Mouse (Mus musculus) erythroblast, adult 5-6 weeks (primary cell): ENCODE results near the gene Jmjd8. TPM values are rescaled to one million over a fixed set of nuclear protein-coding genes. Genes with fewer than 3 reads are reported as not detected.
A peak's percentile ranks its signal among the peaks of the same experiment; 100 is the strongest.
"Not testable (repeated sequence)": the region's sequence is repeated elsewhere in the genome, so short reads cannot be mapped to it uniquely, and the experiment has no call there.

Experiments used
- ATAC-seq: replicated peaks from 2 replicates; pipeline ENCODE4 v1.8.0; 2016; ENCODE audit warnings: moderate number of reproducible peaks, mild to moderate bottlenecking, moderate TSS enrichment, inconsistent platforms; ENCODE audit not compliant: poor library complexity, low FRiP score, severe bottlenecking
- total RNA-seq, 2 experiments: library from RNA; stranded (forward) in 1 of 2; stranded (reverse) in 1 of 2; fragments of 150-400 nt in 1 of 2; fragments of 200-764, 138-1000 nt in 1 of 2; gene quantifications; 2 replicates each; pipeline versions ENCODE4 v1.2.3 to v1.2.4; 2015 to 2017; ENCODE audit warnings: low replicate concordance in 2 of 2

The Jmjd8 gene
- total RNA-seq, 2 experiments from 2014 or later, result 2.1 to 6.7 TPM

DNA sequence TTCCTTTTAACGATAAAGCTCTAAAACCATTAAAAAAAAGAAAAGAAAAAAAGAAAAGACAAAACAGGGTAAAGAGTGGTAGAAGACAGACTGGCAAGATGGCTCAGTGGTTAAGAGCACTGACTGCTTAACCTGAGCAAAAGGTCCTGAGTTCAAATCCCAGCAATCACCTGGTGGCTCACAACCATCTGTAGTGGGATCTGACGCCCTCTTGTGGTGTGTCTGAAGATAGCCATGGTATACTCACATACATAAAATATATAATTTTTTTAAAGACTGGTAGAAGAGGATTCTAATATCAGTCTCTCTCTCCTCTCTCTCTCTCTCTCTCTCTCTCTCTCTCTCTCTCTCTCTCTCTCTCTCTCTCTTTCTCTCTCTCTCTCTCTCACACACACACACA is 21.2 kb upstream of the Jmjd8 start:
- not testable (repeated sequence) for ATAC-seq

DNA sequence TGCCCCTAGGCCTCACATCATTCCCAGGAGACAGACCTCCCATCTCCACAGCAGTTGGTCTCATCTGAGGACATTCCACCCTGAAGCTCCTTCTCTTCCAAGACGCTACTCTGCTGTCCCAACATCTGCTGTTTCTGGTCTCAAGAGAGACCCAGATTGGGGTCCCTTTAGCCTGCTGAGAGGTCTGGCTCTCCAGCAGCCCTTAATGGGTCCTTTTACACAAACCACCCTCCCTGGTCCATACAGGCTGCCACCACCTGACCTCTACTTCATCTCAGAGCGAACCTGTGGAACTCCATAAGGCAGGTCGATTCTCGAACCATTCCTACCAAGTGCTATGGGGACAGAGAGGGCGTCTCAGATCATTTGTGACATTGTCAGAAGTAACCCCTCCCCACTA is 20.6 kb upstream of the Jmjd8 start:
- ATAC-seq, result no peak

DNA sequence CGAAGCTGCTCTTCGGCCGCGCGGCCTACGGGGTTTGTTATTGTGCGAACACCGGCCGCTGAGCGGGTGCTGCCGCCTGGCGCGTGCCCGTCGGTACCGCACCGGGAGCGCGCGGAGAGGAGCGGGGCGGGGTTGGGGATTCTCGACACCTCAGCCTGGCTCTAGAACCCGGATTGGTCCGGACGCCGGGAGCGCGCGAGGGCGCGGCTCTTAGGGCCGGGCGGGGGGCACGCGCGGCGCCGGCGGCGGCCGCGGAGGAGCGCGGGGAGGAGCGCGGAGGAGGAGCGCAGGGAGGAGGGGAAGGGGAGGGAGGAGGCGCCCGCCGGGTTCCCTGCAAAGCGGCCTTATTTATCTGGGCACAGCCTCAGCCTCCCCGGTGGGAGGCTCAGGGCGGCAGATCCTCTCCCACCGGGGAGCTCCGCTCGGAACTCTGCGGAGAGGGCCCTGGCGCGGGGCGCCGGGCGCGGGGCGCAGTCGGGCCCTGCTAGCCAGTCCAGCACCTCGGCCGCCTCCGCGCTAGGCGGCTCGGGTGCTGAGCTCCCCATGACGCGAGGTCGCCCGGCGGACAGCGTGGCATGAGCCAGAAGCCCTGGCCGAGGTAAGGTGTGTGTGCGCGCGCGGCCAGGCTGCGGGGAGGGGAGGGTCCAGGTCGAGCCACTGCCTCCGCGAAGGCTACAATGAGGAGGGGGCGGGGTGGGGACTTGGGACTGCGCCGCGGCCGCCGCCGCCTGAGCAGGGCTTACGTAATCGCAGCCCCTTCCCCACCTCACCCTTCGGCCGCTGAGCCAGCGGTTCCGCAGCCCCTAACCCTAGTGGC is 19.7 kb upstream of the Jmjd8 start, which contains the start of gene Fbxl16:
Gene Fbxl16 (plus strand): TSS at position 297 of the 817 bp plus-strand sequence.
- ATAC-seq, result no peak

DNA sequence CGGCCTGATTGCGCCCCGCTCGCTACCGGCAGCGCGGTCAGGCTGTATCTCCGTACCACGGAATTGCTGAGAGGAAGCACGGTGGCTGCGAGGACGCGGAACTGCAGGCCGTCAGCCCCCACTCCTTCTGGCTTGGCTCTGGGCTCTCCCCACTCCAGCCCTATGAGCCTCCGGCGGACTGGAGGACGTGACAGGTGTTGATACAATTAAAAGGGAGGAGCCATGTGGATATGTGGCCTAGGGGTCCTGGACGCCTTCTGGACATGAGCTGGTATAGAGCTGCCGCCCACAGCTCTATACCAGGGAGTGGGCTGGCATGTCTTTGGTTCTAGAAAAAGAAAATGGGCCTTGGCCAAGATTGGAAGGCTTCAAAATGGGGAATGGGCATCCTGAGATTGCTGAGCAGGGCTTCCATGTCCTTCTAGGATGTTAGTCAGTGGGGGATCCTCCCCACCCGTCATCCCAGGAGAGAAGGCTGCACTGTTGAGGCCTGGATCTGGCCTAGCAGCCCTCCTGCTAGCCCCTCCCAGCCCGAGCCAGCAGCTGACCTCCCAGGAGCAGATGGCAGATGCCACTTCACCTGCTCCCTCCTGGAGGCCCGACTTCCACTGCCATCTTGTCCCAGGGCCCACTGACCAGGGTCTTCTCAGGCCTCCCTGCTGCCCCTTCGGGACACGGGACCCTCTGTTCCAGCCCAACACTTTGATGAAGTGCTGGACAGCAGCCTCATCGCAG is 18.9 kb upstream of the Jmjd8 start:
- no peak for ATAC-seq

DNA sequence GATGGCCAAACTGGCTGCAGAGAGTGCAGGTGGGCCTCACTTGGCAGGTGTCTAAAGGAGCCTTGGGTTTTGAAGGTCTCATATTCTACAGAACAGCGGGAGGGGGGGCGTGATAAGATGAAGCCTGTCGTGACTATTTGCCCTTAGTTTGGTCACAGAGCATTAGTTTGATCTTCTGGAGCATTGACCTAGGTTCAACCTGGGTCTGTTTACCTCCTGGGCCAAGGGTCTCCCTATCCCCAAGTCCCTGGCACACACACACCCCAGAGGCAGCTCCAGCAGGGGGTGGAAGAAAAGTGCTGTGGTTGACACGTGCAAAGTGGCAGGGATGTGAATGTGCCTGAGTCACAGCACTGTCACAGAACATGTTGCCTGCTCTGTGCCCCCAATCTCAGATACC is 17.8 kb upstream of the Jmjd8 start:
- ATAC-seq, result no peak

DNA sequence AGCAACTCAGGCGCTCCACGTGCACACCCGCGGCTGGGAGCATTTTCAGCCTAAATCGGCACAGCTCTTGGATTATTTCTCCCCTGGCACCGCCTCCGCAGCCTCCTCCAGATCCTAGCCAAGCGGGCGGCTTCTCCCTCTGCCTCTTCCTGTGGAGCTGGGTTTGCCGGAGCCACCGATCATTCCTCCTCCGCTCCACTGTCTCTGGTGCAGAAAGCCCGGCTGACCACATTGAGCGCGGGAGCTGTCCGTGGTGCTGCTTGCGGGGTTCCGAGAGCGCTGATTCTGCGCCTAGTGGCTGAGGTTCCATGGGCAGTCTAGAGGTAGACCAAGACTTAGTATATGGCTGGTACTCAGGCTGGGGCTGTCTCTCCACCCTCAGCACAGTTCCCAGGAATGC is 15.2 kb upstream of the Jmjd8 start:
- ATAC-seq, result 0 out of 2 replicates have a peak, but pooled peaks have one; percentile 38

DNA sequence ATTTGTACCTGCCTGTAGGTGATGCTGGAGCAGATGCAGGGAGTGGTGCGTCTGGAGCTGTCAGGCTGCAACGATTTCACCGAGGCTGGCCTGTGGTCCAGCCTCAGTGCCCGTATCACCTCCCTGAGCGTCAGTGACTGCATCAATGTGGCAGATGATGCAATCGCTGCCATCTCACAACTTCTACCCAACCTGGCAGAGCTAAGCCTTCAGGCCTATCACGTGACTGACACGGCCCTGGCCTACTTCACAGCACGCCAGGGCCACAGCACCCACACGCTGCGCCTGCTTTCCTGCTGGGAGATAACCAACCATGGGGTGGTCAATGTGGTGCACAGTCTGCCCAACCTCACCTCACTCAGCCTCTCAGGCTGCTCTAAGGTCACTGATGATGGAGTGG is 11.0 kb upstream of the Jmjd8 start:
- ATAC-seq, result no peak

DNA sequence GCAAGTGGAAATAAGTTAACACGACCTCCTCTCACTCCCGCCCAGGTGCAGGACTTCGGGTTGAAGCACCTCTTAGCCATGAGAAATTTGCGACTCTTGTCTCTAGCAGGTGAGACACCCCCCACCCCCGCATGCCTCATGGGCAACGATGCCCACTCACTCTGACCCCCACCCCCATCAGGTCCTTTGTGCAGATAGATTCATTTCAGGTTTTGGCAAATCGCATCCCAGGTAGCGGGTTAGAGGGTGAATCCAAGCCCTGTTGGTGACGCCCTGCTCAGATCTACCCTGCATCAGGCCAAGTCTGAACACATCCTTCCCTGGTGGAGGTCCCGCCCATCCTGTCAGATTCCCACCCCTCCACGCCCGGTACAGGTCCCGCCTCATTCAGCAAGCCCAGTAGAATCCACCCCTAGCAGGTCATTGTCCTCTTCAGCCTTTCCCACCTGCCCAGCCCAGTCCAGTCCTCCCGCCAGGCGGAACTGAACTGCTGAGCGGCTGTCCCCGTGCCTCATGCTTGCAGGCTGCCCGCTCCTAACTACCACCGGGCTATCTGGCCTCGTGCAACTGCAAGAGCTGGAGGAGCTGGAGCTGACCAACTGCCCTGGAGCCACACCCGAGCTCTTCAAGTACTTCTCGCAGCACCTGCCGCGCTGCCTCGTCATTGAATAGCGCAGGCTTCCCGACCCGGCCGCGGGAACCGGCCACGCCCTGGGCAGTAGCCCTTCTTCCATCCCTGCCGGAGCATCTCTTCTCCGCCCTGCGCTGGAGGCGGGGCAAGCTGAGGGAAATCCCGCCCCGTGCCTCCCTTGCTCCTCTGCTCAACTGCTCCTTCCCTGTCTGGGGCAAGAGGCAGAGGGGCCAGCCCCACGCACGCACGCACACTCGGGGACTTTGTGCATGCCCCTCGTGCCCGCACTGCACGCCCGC is 9.6 kb upstream of the Jmjd8 start:
- ATAC-seq, result peak; percentile 58

DNA sequence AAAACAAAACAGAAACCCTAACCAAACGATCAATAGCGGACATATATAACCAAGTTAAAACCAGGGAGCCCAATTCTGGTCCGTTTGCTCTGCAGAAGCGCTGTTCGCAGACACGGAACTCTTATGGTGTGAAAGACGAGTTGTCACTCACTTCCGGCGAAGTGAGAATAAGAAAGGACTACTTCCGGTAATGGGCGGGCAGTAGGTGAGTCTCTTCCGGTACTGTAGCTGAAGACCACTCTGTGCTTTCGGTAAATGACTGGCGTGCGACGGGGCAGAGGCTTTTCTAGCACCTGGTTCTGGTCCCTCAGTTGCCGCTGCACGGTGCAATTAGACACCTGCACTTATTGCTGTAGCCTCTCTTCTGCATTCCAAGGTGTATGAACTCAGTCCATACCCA is 5.2 kb upstream of the Jmjd8 start, which contains the start of gene Wdr24:
Gene Wdr24 (plus strand): TSS at position 176 of the 400 bp plus-strand sequence.
- ATAC-seq, result peak; percentile 89

DNA sequence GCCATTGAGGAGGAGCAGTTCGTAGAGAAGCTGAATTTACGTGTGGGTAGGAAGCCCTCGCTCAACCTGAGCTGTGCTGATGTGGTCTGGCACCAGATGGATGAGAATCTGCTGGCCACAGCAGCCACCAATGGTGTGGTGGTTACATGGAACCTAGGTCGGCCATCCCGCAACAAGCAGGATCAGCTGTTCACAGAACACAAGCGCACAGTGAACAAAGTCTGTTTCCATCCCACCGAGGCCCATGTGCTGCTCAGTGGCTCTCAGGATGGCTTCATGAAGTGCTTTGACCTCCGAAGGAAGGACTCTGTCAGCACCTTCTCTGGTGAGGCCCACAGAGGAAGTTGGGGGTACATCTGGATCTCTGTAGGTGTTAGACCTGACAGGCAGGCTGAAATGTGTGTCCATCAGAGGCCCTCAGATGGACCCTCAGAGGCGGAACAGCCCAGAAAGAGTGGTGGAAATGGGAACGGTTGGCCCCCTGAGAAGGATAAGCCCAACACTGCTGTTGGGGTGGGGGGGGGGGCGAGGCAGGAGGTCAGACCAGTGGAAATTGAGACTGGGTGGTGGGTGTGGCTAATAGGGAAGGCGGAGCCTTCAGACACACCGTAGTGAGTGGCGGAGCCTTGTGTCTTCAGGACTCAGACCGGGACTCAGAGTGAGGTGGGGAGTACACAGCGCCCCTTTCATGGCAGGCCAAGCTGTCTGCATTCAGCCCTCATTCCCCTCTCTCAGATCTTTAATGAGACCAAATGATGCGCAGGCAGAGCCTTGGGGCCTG is 4.1 kb upstream of the Jmjd8 start:
- ATAC-seq, result no peak

DNA sequence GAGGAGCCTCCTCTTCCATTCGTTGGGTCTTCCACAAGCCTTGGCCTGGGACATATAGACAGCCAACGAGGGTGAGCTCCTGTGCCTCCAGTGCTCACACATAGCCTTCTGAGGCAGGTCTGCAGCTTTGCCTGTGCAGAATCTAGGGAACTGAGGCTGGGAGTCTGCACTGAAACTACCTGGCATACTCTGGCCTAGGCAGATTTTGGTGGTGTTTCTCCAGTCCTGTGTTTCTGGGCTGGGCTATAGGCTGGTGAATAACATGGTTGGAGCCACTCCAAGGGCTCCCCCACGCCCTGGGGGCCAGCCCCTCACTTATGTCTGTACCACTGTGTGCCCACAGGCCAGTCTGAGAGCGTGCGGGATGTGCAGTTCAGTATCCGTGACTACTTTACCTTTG is 3.4 kb upstream of the Jmjd8 start:
- ATAC-seq, result no peak

DNA sequence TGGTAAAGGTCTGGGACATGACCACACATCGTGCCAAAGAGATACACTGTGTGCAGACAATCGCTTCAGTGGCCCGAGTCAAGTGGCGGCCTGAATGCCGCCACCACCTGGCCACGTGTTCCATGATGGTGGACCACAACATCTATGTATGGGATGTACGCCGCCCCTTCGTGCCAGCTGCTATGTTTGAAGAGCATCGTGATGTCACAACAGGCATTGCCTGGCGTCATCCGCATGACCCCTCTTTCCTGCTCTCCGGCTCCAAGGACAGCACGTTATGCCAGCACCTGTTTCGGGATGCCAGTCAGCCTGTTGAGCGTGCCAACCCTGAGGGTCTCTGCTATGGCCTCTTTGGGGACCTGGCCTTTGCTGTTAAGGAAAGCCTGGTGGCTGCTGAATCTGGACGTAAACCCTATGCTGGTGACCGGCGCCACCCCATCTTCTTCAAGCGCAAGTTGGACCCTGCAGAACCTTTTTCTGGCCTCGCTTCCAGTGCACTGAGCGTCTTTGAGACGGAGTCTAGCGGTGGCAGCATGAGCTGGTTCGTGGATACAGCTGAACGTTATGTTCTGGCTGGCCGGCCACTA is 2.6 kb upstream of the Jmjd8 start:
- ATAC-seq, result no peak

DNA sequence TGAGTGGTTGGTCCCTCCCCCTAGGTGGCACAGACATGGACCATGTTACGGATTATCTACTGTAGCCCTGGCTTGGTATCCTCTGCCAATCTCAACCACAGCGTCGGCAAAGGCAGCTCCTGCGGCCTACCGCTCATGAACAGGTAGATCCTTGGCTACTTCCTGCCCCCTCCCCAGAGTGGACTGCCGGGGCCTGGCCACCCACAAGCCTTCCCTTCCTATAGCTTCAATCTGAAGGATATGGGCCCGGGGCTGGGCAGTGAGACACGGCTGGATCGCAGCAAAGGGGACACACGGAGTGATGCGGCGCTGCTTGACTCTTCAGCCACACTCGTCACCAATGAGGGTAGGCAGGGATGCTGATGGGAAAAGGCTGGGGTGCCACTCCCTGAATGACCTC is 1.7 kb upstream of the Jmjd8 start:
- no peak for ATAC-seq

DNA sequence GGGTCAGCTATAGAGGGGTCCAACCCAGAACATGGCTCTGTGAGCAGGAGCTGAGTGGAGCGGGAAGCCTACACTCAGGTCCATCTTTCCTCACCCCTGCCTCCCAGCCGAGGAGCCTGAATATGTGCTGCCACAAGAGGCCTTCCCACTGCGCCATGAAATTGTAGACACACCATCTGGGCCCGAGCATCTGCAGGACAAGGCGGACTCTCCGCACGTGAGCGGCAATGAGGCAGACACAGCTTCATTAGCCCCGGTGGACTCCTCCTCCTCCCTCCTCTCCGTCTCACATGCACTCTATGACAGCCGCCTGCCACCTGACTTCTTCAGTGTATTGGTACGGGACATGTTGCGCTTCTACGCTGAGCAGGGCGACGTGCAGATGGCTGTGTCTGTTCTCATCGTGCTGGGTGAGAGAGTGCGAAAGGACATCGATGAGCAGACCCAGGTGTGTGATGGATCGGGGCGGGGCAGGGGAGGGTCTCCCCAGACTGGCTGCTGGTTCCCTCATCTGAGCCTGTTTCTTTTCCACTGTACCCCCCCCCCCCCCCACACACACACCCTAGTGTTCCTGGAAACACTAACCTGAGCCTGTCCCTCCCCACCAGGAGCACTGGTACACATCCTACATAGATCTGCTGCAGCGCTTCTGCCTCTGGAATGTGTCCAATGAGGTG is 983 bp upstream of the Jmjd8 start:
- ATAC-seq, result no peak

DNA sequence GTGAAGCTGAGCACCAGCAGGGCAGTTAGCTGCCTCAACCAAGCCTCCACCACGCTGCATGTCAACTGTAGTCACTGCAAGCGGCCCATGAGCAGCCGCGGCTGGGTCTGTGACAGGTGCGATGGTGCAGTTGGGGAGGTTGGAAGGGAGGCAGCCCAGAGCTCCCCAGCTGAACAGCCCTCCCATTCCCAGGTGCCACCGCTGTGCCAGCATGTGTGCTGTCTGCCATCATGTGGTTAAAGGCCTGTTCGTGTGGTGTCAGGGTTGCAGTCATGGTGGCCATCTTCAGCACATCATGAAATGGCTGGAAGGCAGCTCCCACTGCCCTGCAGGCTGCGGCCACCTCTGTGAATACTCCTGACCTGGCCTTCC is 458 bp upstream of the Jmjd8 start:
- ATAC-seq, result no peak

DNA sequence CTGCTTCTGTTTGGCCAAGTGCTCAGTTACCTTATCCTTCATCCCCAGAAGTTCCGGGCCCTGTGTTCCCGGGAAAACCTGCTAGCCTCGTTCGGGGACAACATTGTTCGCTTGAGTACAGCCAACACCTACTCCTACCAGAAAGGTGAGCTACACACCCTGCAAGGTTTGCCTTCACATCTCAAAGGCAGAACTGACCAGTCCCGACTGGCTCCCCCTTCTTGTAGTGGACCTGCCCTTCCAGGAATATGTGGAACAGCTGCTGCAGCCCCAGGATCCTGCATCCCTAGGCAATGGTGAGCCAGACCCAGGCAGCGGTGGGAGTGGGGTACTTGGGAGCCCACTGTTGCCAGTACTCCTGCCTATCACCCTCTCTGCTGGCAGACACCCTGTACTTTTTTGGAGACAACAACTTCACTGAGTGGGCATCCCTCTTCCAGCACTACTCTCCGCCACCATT is 921 bp downstream of the Jmjd8 start:
- ATAC-seq, result no peak

DNA sequence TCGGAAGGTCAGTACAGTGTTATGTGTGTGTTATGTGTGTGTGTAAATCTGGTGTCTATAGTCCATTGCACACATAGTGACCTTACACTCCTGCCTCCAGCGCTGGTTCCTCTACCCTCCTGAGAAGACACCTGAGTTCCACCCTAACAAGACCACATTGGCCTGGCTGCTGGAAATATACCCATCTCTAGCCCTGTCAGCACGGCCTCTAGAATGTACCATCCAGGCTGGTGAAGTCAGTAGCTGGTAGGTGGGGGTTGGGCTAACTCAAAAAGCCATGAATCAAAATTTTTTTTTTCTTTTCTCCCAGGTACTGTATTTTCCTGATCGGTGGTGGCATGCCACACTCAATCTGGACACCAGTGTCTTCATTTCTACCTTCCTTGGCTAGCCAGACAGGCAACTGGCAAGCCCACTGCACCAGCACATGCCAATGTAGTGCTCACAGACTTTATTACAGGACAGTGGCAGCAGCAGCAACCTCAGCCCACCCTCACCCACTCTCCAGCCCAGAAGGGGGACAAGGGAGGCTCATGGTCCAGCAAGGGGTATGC is 1.6 kb downstream of the Jmjd8 start:
- no peak for ATAC-seq

DNA sequence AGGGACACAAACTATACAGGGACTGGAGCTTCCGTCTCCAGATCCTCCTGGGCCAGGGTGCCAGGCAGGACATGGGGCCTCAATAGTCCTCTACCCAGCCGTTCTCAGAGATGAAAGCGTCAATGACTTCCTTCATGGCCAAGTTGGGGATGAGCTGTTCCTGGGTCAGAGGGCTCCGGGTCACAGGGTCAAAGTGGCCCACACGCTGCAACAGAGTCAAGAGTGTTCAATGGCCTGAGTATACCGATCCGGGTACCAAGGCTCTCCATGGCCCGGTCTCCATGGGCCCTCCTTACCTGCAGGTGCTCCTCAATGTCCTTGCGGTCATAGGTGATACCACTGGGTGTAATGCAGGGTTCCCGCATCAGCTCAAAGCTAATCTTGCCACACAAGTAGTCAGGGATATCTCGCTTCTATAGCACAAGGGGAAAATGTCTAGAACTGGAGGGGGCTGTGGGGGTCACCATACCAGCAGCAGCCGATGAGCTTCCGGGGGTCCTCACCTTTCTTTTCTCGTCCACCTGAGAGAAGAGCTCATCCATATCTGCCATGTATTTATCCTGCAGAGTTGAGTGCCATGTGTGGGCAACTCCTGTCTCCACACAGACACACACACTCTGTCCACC is 2.3 kb downstream of the Jmjd8 start:
- ATAC-seq, result no peak
